Mouse (Mus musculus) urinary bladder, postnatal 10 days (tissue): Measurements from ENCODE around the gene Rnf222.
A peak's percentile ranks its signal among the peaks of the same experiment; 100 is the strongest.

Experiments used
- DNase-seq: peaks from one replicate; pipeline ENCODE4 v3.0.0; 2022; ENCODE audit warnings: low spot score

Gene Rnf222

DNA sequence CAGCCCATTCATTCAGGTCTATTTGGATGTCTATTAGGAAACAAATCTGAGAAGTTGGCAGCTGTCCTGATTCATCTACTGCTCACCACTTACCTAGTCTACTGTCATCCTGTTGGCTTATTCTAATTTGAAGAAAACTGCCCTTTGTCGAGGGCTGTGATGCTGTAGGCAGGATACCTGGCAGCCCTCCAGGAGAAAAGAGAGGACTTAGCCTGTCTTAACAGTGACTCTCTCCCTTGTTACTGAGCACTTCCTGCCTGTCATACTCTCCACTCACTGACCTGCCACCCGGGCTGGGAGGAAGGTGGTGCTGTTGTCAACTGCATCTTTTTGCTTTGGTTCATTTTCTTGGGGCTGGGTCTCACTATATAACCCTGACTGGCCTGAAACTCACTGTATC lies 2.3 kb downstream of the Rnf222 start:
- DNase-seq = no peak

DNA sequence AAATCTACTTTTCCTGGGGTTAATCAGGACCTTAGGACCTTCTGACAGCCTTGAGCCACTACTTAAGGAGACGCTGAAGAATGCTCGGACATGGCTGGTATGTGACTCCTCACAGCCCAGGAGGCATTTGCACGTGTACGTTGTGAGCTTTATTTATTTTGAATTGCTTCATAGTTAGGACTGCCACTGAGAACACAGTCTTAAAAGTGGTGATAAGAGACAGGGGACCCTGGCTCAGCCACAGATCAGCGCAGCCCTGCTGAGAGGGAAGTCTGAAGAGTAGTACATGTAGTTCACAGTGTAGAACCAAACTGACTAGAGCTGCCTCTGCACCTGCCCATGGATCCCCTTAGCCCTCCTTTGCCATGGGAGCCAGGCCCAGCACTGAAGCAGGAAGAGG lies 3.5 kb downstream of the Rnf222 start:
- no peak for DNase-seq

DNA sequence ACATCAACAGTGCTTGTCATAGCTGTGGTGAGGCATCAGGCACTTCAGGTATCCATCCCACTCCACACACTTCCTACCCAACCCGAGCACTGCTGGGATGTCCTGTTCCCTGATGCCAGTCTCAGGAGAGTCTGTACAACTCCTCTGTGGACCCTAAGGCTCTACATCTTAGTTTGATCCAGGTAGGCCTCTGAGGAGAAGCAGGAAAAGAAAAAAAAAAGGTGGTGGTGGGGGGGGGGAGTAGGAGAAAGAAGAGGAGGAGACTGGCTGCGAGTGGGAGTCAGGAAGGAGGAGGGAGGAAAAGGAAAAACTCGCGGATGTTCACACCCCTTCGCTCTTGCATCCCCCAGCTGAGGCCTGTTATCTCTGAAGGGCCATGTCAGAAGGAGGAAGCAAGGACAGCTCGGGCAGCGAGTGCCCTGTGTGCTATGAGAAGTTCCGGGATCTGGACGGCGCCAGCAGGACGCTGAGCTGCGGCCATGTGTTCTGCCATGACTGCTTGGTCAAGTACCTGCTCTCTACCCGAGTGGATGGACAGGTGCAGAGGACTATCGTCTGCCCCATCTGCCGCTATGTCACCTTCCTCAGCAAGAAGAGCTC lies 4.0 kb downstream of the Rnf222 start:
- no peak for DNase-seq

DNA sequence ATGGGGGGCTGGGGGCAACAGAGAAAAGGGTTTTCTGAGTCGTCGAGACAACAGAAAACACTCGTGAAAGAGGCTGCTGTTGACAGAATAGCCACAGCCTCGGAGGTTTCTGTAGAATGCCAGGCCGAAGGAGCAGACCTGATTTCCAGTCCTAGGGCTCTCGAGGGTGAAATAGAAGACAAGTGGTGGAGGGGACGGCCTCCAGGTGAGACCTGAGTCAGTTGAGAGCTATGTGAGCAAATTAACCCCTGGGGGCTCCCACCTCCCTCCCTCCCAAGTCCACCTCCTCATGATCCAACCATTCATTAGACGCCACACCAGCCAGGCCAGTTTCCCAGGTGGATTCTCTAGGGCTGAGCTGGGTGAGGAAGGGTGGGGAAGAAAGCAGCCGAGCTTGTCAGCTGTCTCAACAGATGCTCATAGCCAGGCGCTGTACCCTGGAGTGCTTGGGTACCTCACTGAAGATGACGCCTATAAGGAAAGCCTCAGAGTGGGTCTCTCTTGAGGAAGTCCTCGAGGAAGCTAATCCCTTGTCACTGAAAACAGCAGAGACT lies 5.6 kb downstream of the Rnf222 start:
- no peak for DNase-seq

DNA sequence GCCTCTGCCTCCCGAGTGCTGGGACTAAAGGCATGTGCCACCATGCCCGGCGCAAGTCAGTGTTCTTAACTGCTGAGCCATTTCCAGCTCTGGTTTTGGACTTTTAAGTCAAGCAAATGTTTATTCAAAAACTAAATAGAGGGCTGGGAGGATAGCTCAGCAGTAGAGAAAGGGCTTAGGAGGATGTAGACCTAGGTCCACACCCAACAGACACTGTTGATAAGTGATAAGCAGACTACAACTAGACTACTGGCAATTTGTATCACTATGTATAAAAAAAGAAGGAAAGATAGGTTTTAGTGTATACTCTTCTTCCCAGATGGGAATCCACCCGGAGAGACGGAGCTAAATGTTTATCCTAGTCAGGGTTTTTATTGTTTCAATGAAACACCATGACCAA lies 7.9 kb downstream of the Rnf222 start:
- DNase-seq = no peak

DNA sequence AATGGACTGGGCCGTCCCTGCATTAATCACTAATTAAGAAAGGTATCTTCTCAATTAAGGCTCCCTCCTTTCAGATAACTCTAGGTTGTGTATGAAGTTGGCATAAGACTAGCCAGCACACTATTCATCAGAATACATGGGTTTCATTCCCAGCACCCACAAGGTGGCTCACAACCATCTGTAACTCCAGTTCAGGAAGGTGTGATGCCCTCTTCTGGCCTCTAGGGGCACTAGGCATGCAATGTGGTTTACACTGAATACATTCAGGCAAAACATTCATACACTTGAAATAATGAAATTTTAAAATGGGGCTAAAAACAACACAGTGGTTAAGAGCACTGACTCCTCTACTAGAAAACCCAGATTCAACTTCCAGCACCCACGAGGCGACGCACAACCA lies 8.8 kb downstream of the Rnf222 start:
- DNase-seq = no peak

DNA sequence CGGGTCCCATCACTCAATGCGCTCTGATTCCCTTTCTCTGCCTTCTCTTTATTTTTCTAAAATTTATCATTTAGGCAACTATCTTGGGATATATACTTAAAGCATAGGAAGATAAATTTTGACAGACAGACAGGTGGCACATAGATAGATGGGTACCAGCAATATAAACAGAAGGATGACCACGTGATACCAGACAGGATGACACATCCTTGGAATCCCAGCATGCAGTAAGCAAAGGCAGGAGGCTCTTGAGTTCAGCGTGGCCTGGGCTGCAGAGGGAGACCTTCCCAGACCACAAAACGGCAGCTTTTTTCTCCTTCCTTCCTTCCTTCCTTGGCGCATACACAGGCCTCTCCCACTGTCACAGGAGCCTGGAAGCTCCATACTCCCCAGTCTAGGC lies 9.5 kb downstream of the Rnf222 start:
- no peak for DNase-seq

DNA sequence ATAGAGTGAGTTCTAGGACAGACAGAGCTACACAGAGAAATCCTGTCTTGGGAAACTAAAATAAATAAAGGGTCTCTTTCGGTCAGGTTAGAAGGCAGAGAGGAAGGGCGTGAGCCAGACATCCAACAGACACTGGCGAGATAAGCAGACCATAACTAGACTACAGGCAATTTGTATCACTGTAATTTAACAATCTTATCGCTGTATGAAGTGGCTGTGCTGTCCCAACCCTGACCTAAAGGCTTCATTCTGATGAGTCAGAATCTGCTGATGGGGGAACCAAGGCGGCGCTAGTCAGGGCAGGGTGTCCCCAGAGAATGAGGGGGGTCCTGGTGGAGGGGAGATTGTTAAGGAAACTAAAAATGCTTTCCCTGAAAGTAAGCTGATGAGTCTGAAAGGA lies 10.4 kb downstream of the Rnf222 start:
- DNase-seq = no peak

DNA sequence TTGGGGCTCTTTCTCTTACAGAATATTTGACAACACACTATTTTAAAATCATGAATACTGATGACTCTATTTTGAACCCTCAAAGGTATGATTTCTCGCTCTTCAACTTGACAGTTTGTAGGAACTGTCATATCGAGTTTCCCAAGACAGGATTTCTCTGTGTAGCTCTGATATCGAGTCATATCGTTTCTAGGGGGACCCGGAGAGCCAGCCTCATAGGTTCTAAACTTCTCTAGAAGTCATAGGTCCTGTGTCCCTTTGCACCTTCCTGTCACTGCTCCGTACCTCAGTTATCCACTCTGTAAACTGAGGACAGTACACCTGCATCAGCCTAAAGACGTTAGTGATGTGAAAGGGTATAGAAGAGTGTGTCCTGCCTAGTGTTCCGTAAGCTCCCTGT lies 11.5 kb downstream of the Rnf222 start:
- DNase-seq = no peak

DNA sequence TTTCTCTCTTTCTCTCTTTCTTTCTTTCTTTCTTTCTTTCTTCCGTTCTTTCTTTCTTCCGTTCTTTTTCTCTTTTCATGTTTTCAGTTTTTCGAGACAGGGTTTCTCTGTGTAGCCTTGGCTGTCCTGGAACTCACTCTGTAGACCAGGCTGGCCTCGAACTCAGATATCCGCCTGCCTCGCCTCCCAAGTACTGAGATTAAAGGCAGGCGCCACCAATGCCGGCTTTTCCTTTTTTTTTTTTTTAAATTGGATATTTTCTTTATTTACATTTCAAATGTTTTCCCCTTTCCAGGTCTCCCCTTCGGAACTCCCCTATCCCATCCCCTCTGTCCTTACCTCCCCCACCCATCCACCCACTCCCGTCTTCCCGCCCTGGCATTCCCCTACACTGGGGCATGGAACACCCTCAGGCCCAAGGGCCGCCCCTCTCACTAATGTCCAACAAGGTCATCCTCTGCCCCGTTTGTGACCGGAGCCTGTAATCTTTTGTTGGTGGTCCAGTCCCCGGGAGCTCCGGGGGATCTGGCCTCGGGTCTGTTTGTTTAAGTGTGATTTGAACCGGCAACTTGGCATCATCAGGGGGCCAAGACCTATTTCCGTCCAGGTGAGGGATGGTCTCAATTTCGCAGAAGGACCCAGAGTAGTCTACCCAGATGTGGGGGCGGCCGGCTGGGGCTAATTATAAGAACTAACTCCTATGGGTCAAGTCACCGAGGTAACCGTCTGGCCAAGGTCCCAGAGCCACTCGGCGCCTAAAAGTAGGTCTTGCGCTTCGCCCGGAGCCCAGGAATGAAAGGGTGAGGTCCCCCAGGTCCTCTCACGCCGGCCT lies 12.4 kb downstream of the Rnf222 start:
- DNase-seq = no peak

DNA sequence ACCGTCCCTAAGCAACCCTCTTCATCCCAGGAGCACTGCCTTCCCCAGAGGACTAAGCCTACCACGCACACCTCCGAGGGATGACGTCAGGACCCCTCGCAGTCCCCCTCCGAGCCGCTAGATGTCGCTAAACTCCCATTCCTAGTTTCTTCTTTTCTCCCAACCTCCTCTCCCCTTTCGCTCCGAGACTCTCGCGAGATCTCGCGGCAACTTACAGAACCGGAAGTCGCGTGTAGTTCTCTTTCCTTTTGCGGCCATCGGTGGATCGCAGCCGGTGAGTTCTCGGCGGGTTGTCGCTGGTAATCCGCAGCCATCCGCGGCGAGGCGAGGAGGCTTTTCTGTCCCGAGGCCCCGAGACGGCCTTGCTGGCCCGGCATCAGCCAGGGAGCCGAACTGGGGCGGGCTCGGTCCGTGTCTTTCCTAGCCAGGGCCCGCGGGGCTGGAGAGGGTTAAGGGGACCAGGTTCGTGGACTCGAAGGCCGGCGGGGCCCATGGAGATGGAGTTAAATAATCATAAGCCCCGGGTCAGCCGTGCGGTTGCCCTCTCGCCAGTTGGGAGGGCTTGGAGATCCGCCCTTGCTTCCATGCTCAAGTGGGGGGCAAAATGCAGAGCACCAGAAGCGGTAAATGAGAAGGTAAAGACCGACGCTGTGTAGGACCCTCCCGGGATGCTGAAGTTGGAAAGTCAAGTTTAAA lies 13.1 kb downstream of the Rnf222 start, which contains the start of gene Rpl26:
Gene Rpl26 (plus strand): TSS at position 233 of the 696 bp plus-strand sequence.
- peak; percentile 96 for DNase-seq

DNA sequence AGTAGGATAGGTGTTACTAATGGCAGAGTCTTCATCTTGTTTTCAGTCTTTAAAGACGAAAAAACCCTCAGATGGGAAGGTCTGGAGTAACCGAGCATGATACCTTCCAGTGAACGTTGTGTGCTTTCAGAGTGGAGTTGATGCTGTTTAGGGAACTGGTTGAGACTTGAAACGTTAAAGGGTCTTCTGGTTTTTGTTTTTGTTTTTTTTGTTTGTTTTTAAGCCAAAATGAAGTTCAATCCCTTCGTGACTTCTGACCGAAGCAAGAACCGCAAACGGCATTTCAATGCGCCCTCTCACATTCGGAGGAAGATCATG lies 13.7 kb downstream of the Rnf222 start:
- no peak for DNase-seq

DNA sequence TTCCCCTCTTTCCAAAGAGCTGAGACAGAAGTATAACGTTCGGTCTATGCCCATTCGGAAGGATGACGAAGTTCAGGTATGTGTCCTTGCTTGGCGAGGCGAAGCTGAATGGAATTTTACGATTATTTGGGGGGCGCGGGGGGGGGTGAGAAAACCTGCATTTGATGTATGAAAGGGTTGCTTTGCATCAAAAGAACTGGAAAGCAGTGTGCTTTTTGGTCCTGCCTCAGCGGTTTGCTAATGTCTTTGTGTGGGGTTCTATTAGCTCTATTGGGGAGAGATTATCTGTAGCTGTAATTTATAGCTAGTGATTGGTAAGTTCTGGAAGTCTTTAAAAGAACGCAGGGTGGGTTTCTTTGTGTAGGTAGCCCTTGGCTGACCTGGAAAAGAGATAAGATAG lies 14.0 kb downstream of the Rnf222 start:
- no peak for DNase-seq

DNA sequence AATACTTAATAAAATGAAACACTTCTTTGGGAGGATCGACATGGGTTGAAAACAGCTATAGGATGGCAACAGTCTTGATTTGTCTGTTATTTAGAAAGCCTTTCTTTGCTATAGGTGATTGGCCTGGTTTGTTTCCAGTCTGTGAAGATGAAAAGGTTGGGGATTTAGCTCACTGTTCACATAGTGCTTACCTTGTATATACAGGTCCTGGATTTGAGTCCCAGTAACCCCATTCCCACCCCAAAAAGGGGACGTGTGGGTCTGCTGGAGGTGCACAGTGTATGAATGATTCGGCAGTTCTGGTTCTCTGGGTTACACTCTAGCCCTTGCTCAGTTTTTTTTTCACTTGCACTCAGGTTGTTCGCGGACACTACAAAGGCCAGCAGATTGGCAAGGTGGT lies 14.5 kb downstream of the Rnf222 start:
- DNase-seq = no peak

DNA sequence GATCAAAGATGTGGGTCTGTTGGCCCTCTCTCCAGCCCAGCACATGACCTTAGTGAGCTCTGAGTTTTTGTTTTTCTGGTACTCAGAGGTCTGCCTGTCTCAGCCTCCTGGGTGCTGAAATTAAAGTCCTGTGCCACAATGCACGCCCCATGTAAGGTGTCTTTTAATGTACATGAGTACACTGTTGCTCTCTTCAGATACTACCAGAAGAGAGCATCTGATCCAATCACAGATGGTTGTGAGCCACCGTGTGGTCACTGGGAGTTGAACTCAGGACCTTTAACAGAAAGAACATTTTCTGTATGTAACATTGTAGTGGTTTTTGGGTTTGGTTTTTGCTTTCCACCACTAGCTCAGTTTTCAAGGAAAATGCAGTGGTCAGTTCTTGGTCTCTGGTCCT lies 15.4 kb downstream of the Rnf222 start:
- no peak for DNase-seq

DNA sequence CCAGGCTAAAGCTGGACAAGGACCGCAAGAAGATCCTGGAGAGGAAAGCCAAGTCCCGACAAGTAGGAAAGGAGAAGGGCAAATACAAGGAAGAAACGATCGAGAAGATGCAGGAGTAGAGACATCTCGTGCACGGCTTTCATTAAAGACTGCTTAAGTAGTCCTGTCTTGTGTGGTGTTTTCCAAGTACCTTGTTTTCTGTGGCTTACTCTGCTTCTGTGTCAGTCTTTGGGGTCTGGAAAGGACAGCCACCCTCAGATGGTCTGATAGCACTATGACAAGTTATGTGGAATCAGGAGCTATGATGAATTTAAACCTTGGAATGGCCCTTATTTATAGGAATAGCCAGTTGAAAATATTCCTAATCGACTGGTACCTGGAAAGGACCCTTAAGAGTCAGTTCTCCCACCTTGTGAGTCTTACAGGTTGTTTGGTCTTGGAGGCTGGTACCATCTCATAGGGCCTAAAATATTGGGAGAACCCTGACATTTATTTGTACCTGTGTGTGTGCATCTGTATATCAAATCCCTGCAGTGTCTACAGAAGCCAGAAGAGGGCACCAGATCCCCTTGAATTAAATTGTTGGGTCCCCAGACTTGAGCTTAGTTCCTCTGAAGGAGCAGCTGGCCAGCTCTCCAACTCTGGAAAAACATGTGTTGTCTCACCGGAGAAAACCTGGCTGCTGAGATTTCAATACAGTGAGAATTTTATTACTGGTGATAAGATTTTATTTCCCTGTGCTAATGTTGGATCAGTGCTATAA lies 16.2 kb downstream of the Rnf222 start:
- no peak for DNase-seq

DNA sequence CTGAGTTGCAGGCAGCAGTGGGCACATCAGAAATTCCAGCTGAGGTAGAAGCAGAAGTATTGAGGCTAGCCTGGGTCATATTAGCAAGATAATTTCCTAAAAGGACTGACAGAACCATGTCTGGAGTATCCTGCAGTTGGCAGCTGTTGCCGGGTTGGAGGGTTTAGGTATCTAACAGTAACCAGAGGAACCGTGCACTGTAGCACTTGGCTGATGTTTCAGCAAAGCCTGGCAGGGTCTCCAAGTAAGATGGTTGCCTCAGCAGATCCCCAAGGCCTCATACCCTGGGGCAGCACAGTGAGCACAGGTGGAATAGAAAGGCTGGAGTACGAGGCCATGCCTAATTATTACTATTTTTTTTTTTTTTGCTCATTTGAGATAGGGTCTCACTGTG lies 16.8 kb downstream of the Rnf222 start:
- DNase-seq = no peak

DNA sequence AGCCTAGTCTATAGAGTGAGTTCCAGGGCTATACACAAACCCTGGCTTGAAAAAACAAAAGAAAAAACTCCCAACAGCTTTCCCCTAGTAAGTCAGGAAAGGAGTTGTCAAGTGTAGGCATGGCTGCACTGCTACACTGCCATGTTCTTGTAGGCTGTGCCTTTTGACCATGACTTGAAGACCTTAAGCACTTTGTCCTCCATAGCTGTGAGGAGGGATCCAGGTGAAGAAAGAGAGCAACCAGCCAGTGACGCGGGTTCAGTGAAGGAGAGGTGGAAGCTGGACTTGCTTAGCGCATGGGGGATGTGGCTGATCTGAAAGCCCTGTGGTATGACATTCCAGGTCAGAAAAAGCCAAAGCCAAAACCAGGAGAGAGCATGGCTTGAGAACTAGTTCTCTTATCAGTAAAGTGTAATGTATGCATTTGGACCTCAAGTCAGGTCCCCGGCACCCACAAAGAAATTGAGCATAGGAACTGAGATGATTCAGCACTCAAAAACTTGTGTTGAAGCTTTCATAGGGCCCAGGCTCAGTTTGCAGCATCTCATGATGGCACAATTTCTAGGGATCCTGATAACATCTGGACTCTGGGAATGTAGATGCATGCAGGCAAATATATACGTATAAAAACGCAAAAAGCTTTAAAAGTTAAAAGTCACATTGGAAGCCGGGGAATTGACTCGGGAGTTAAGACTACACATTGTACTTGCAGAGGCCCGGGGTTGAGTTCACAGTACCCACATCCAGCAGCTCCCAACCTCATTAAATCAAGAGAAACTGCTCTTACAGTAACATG lies 17.5 kb downstream of the Rnf222 start:
- no peak for DNase-seq

DNA sequence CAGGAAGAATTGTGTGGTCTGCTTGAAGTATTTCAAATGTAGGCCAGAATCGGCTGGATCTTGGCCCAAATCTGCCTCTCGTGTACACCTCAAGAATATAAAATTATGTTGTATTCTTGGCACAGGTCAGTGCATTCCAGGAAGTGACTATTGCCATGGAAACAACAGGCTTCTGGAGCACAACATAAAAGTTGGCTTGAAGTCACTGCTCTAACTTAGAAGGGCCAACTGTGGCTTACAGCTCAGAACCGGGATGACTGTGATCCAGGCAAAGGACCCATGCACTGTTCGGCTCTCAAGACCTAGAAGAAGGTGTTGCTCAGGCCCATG lies 18.1 kb downstream of the Rnf222 start:
- no peak for DNase-seq

DNA sequence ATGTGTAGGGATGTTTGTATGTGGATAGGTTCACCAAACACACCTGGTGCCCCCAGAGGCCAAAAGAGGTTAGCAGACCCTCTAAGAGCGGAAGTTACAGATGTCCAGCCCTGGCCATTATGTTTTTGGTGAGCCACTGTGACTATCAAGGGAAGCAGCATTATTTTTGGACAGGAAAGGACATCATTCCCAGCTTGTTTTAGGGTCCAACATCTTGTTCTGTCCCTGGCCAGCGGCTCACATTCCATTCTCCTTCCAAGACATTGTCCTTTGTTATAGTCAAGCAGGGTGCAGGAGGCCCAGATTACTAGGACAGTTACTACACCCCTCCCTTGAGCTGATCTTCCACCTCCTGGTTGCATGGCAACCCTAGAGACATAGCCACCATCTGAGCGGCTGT lies 18.9 kb downstream of the Rnf222 start:
- DNase-seq = no peak

DNA sequence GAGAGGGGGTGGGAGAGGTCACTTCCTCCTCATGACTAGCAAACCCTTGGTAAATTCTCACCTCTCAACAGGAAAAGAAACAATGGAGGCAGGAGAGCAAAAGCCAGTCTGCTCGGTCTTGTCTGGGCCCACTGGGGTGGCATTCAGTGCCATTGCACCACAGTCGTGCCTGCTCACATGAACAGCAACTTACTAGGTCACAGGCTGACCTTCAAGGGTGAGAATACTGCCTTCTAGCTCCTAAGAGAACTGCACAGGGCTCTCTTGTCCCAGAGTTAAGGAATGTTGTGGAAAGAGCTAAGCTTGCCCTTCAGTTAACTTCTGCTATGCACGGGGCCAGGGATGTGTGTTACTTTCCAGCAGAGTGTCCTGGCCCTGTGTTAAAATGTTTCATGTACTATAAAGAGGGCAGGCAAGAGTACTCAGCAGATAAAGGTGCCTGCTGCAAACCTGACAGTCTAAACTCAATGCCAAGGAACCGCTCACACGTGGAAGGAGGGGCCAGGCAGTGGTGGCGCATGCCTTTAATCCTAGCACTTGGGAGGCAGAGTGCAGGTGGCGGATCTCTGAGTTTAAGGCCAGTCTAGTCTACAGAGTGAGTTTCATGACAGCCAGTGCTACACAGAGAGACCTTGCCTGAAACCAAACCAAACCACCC lies 20.6 kb downstream of the Rnf222 start:
- no peak for DNase-seq
